Mouse (Mus musculus): ENCODE data around the gene Aak1. TPM values are rescaled to one million over a fixed set of nuclear protein-coding genes. Genes with fewer than 3 reads are reported as not detected.

The Aak1 gene
- polyA plus RNA-seq, 1 experiment from 2014 or later = 16.7 TPM

DNA sequence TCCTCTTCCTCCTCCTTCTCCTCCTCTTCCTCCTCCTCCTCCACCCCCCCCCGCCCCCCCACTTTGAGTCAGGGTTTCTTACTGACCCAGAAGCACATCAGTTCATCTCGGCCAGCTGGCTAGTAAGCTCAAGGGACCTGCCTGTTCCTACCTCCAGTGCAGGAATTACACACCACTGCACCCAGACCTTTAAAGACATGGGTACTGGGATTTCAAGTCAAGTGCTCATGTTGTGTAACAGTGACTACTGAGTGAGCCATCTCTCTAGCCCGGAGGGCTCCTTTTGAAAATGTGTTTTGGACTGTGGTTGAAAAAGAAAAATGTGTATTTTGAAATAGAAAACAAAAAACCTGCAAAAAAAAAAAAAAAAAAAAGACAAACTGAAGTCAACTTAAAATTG is 50.6 kb downstream of the Aak1 start:
- Histone ChIP-seq H3K27ac (no peak overlapping the region), H3K36me3 (peaks cover 4% of the 10 kb centered on the region; the same call in 1 of the 2 replicates), H3K27me3 (no peaks in the 10 kb centered on the region), H3K4me1 (no peaks in the 10 kb centered on the region), H3K9ac (no peak overlapping the region), H3K9me3 (no peaks in the 10 kb centered on the region), H3K4me2 (no peak overlapping the region), H3K4me3 (no peak overlapping the region)
- no peak for ATAC-seq (ENCODE audit: insufficient number of reproducible peaks, low FRiP score, low TSS enrichment, low read depth)
- WGBS = 92% methylated on average over 2 of the region's 3 CpGs

DNA sequence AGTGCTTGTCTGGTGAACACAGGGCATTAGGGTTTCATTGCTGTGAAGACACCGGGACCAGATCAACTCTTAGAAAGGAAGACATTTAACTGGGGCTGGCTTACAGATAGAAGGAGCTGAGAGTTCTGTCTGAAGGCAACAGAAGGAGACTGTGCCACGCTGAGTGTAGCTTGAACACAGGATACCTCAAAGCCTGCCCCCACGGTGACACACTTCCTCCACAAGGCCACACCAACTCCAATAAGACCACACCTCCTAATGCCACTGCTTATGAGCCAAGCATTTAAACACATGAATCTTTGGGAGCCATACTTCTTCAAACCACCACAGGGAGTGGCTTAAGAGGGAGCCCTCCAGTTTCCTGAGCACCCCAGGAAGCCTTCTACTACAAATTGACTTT is 51.2 kb downstream of the Aak1 start:
- no peak overlapping the region for H3K4me3 ChIP-seq
- H3K27me3 ChIP-seq = no peaks in the 10 kb centered on the region
- WGBS = 89% methylated on average over 3 of the region's 3 CpGs
- H3K36me3 ChIP-seq = peaks cover 3% of the 10 kb centered on the region; the same call in 1 of the 2 replicates
- no peak overlapping the region for H3K27ac ChIP-seq
- no peaks in the 10 kb centered on the region for H3K4me1 ChIP-seq
- ATAC-seq (ENCODE audit: insufficient number of reproducible peaks, low FRiP score, low TSS enrichment, low read depth) = no peak
- no peak overlapping the region for H3K4me2 ChIP-seq
- H3K9ac ChIP-seq = no peak overlapping the region
- H3K9me3 ChIP-seq = no peaks in the 10 kb centered on the region

DNA sequence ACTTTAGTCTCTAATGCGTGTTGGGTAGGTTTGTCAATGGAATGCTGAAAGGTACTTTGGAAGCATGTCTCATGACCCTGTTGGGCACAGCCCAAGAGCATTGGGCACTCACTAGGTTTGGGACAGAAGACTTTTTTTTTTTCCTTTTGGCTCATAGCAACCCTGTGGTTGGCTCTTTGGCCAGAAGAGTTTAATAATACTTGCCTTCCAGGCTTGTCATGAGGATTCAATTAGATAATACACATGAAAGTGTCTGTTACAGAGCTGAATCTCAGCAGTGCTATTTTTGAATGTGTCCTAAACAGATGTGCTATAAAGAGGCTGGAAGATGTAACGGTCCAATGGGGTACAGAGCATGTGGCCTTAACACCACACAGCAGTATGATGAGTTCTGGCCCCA is 56.2 kb downstream of the Aak1 start:
- WGBS = 56% methylated on average over 2 of the region's 2 CpGs
- no peaks in the 10 kb centered on the region for H3K9me3 ChIP-seq
- no peak for ATAC-seq (ENCODE audit: insufficient number of reproducible peaks, low FRiP score, low TSS enrichment, low read depth)

DNA sequence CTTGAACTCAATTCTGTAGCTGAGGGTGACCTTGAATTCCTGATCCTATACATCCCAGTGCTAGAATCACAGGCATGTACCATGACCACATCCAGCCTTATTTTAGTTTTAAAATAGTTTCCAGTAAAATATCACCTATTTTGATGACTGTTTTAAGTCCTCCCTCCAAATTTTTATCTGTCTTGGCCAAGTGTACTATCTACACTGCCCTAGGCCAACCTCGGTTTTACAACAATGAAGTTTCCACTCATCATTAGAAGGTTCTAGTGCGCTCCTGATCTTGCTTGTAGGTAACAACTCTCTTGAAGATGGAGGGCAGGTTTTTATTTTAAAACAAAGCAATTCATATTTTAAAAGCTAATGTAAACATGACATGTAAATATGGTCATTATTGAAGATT is 57.9 kb downstream of the Aak1 start:
- Histone ChIP-seq H3K4me1 (peaks cover 4% of the 10 kb centered on the region; the same call in 1 of the 2 replicates), H3K4me3 (no peak overlapping the region), H3K36me3 (no peaks in the 10 kb centered on the region), H3K27me3 (no peaks in the 10 kb centered on the region), H3K9ac (no peak overlapping the region), H3K9me3 (no peaks in the 10 kb centered on the region), H3K27ac (no peak overlapping the region), H3K4me2 (no peak overlapping the region)
- no peak for ATAC-seq (ENCODE audit: insufficient number of reproducible peaks, low FRiP score, low TSS enrichment, low read depth)
- 88% methylated on average over 2 of the region's 2 CpGs for WGBS

More for the DNA sequence above, 56.2 kb downstream of the Aak1 start:
- Histone ChIP-seq H3K27me3 (no peaks in the 10 kb centered on the region), H3K9ac (no peak overlapping the region), H3K4me1 (peaks cover 4% of the 10 kb centered on the region; the same call in 1 of the 2 replicates), H3K4me2 (no peak overlapping the region), H3K4me3 (no peak overlapping the region), H3K36me3 (no peaks in the 10 kb centered on the region), H3K27ac (no peak overlapping the region)

GRCm38 (mm10) chr6:86908561-86909150 is 59.3 kb downstream of the Aak1 start:
- no peaks in the 10 kb centered on the region for H3K36me3 ChIP-seq
- H3K4me2 ChIP-seq = no peak overlapping the region
- 53% methylated on average over 5 of the region's 5 CpGs for WGBS
- no peak overlapping the region for H3K4me3 ChIP-seq
- no peak overlapping the region for H3K9ac ChIP-seq
- no peak for ATAC-seq (ENCODE audit: insufficient number of reproducible peaks, low FRiP score, low TSS enrichment, low read depth)
- H3K4me1 ChIP-seq = peaks cover 7% of the 10 kb centered on the region; the same call in 1 of the 2 replicates
- no peaks in the 10 kb centered on the region for H3K27me3 ChIP-seq
- no peaks in the 10 kb centered on the region for H3K9me3 ChIP-seq
- peak overlapping the region; percentile 1; the same call in 1 of the 2 replicates for H3K27ac ChIP-seq

GRCm38 (mm10) chr6:86909881-86910280 is 60.6 kb downstream of the Aak1 start:
- WGBS = 71% methylated on average over 7 of the region's 7 CpGs
- H3K9me3 ChIP-seq = no peaks in the 10 kb centered on the region
- no peak overlapping the region for H3K27ac ChIP-seq
- ATAC-seq (ENCODE audit: insufficient number of reproducible peaks, low FRiP score, low TSS enrichment, low read depth) = no peak
- no peaks in the 10 kb centered on the region for H3K27me3 ChIP-seq
- H3K9ac ChIP-seq = no peak overlapping the region
- H3K36me3 ChIP-seq = no peaks in the 10 kb centered on the region
- H3K4me1 ChIP-seq = peaks cover 7% of the 10 kb centered on the region; the same call in 1 of the 2 replicates
- H3K4me2 ChIP-seq = no peak overlapping the region
- no peak overlapping the region for H3K4me3 ChIP-seq

GRCm38 (mm10) chr6:86916157-86916820 is 67.0 kb downstream of the Aak1 start:
- no peak overlapping the region for H3K9ac ChIP-seq
- H3K4me3 ChIP-seq = no peak overlapping the region
- H3K36me3 ChIP-seq = no peaks in the 10 kb centered on the region
- no peaks in the 10 kb centered on the region for H3K9me3 ChIP-seq
- H3K27me3 ChIP-seq = no peaks in the 10 kb centered on the region
- H3K27ac ChIP-seq = 0 out of 2 replicates have a peak overlapping the region, but pooled peaks have one; percentile 18
- 72% methylated on average over 5 of the region's 5 CpGs for WGBS
- no peak overlapping the region for H3K4me2 ChIP-seq
- ATAC-seq (ENCODE audit: insufficient number of reproducible peaks, low FRiP score, low TSS enrichment, low read depth) = no peak
- H3K4me1 ChIP-seq = peaks cover 23% of the 10 kb centered on the region

GRCm38 (mm10) chr6:86917231-86917630 is 67.9 kb downstream of the Aak1 start:
- H3K9me3 ChIP-seq = no peaks in the 10 kb centered on the region
- no peak for ATAC-seq (ENCODE audit: insufficient number of reproducible peaks, low FRiP score, low TSS enrichment, low read depth)
- H3K27me3 ChIP-seq = no peaks in the 10 kb centered on the region
- 56% methylated on average over 4 of the region's 4 CpGs for WGBS
- no peak overlapping the region for H3K4me3 ChIP-seq
- H3K4me2 ChIP-seq = no peak overlapping the region
- H3K36me3 ChIP-seq = no peaks in the 10 kb centered on the region
- no peak overlapping the region for H3K27ac ChIP-seq
- no peak overlapping the region for H3K9ac ChIP-seq
- peaks cover 23% of the 10 kb centered on the region for H3K4me1 ChIP-seq

DNA sequence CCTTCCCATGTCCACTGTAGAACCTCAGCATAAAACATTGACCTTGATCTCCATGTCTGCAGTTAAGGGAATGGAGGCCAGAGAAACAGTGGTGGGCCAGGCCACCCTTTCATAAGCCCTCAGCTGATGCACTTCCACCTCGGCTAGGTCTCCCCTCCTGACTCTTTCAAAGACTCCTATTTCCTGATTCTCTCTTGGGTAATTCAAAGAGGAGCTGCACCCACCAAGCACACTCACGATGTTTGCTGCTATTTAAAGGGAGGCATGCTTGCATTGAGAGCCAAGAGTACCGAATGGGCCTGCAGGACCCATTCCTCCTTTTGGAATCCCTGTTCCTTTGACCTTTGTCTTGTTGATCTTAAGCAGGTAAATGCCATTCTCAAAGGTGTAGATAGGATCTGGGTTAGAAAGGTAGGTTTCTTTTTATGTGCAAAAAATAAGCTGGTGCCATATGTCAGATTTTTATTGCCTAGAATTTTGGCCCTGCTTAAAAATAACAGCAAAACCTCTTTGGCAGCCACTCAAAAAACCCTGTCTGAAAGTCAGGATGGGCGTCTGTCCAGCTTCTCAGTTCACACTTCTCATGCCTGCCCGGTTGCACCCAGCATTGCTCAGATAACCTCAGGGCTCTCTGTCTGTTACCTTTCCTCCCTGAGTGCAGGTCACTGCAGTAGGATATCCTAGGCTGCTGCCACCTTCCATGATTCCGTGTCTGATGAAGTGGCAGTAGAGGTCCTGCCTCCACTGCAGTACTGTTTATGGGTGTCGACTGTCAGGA is 68.9 kb downstream of the Aak1 start:
- WGBS = 54% methylated on average over 7 of the region's 7 CpGs
- no peak overlapping the region for H3K4me3 ChIP-seq
- H3K9me3 ChIP-seq = no peaks in the 10 kb centered on the region
- no peak overlapping the region for H3K4me2 ChIP-seq
- H3K9ac ChIP-seq = no peak overlapping the region
- H3K4me1 ChIP-seq = peaks cover 21% of the 10 kb centered on the region
- H3K27ac ChIP-seq = no peak overlapping the region
- ATAC-seq (ENCODE audit: insufficient number of reproducible peaks, low FRiP score, low TSS enrichment, low read depth) = no peak
- no peaks in the 10 kb centered on the region for H3K27me3 ChIP-seq
- H3K36me3 ChIP-seq = no peaks in the 10 kb centered on the region

DNA sequence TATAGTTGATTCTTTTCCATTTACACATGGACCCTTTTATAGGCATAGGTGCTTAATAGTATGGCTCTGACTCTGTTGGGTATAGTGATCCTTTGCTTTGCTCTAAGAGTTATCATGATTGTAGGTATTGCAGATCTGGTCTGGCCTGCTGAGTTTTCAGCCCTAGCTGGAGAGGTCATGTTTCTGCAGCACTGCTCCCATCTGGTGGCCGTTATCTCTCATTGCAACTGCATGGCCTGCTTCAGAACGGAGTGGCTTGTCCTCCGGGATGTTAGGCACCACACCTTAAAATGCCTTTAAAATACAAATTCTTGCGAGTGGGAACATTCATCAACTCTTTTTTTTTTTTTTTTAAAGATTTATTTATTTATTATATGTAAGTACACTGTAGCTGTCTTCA is 72.6 kb downstream of the Aak1 start:
- 22% methylated on average over 4 of the region's 4 CpGs for WGBS
- no peaks in the 10 kb centered on the region for H3K9me3 ChIP-seq
- H3K27ac ChIP-seq = no peak overlapping the region
- peaks cover 16% of the 10 kb centered on the region for H3K4me1 ChIP-seq
- no peak overlapping the region for H3K4me2 ChIP-seq
- no peak overlapping the region for H3K9ac ChIP-seq
- no peaks in the 10 kb centered on the region for H3K27me3 ChIP-seq
- ATAC-seq (ENCODE audit: insufficient number of reproducible peaks, low FRiP score, low TSS enrichment, low read depth) = no peak
- no peak overlapping the region for H3K4me3 ChIP-seq
- H3K36me3 ChIP-seq = peaks cover 18% of the 10 kb centered on the region

GRCm38 (mm10) chr6:86924746-86925145 is 75.4 kb downstream of the Aak1 start:
- Histone ChIP-seq H3K4me3 (no peak overlapping the region), H3K27me3 (no peaks in the 10 kb centered on the region), H3K4me2 (no peak overlapping the region), H3K9ac (no peak overlapping the region), H3K36me3 (peaks cover 31% of the 10 kb centered on the region), H3K27ac (no peak overlapping the region), H3K9me3 (no peaks in the 10 kb centered on the region), H3K4me1 (no peaks in the 10 kb centered on the region)
- no peak for ATAC-seq (ENCODE audit: insufficient number of reproducible peaks, low FRiP score, low TSS enrichment, low read depth)
- WGBS = 90% methylated on average over 4 of the region's 4 CpGs

- Histone ChIP-seq H3K27me3 (no peaks in the 10 kb centered on the region), H3K27ac (peak overlapping the region; percentile 67), H3K9ac (no peak overlapping the region), H3K36me3 (peaks cover 43% of the 10 kb centered on the region), H3K4me1 (peaks cover 19% of the 10 kb centered on the region), H3K4me3 (no peak overlapping the region), H3K4me2 (no peak overlapping the region), H3K9me3 (no peaks in the 10 kb centered on the region)
- ATAC-seq (ENCODE audit: insufficient number of reproducible peaks, low FRiP score, low TSS enrichment, low read depth) = no peak; the same call in 1 of the 2 replicates
- WGBS = 16% methylated on average over 5 of the region's 5 CpGs
Measured at GRCm38 (mm10) chr6:86934541-86934940, 85.2 kb downstream of the Aak1 start.

Data from limb, embryonic 15.5 days (tissue).